Mouse (Mus musculus): ENCODE measurements around the gene Limch1. TPM values are rescaled to one million over a fixed set of nuclear protein-coding genes. Genes with fewer than 3 reads are reported as not detected.

Gene Limch1
- total RNA-seq, 2 experiments from 2014 or later, result 210 to 274 TPM

- intact Hi-C loops (cut with DNase I), result no loop called here
- no peak for DNase-seq (ENCODE audit: low spot score)
Measured at GRCm38 (mm10) chr5:66953375-66953774, 207.7 kb downstream of the Limch1 start.

GRCm38 (mm10) chr5:66953971-66954644 is 208.5 kb downstream of the Limch1 start:
- intact Hi-C loops (cut with DNase I), result no loop called here
- no peak for DNase-seq (ENCODE audit: low spot score)

- DNase-seq (ENCODE audit: low spot score), result no peak
- intact Hi-C loops (cut with DNase I), result loop anchor here (5.0 kb wide), 1 partner anchor 78 kb away; no protein-coding TSS in a partner anchor
Measured at GRCm38 (mm10) chr5:66955245-66955644, 209.6 kb downstream of the Limch1 start.

- intact Hi-C loops (cut with DNase I), result loop anchor here (5.0 kb wide), 1 partner anchor 80 kb away; no protein-coding TSS in a partner anchor
- DNase-seq (ENCODE audit: low spot score), result no peak
Measured at GRCm38 (mm10) chr5:66957656-66958055, 212.0 kb downstream of the Limch1 start.

- no peak for DNase-seq (ENCODE audit: low spot score)
- intact Hi-C loops (cut with DNase I), result loop anchor here (5.0 kb wide), 1 partner anchor 81 kb away; no protein-coding TSS in a partner anchor
Measured at GRCm38 (mm10) chr5:66958118-66958517, 212.5 kb downstream of the Limch1 start.

- DNase-seq (ENCODE audit: low spot score), result no peak
- intact Hi-C loops (cut with DNase I), result loop anchor here (5.0 kb wide), 1 partner anchor 83 kb away; no protein-coding TSS in a partner anchor
Measured at GRCm38 (mm10) chr5:66959968-66960367, 214.3 kb downstream of the Limch1 start.

- no peak for DNase-seq (ENCODE audit: low spot score)
- intact Hi-C loops (cut with DNase I), result no loop called here
Measured at GRCm38 (mm10) chr5:66965442-66965841, 219.8 kb downstream of the Limch1 start.

- intact Hi-C loops (cut with DNase I), result no loop called here
- DNase-seq (ENCODE audit: low spot score), result no peak
Measured at GRCm38 (mm10) chr5:66967147-66967546, 221.5 kb downstream of the Limch1 start.

GRCm38 (mm10) chr5:66967646-66968045 is 222.0 kb downstream of the Limch1 start:
- no peak for DNase-seq (ENCODE audit: low spot score)
- intact Hi-C loops (cut with DNase I), result no loop called here

GRCm38 (mm10) chr5:66968059-66968833 is 222.6 kb downstream of the Limch1 start:
- DNase-seq (ENCODE audit: low spot score), result no peak
- intact Hi-C loops (cut with DNase I), result no loop called here

GRCm38 (mm10) chr5:66968925-66969711 is 223.5 kb downstream of the Limch1 start:
- DNase-seq (ENCODE audit: low spot score), result no peak
- intact Hi-C loops (cut with DNase I), result no loop called here

GRCm38 (mm10) chr5:66975621-66976020 is 230.0 kb downstream of the Limch1 start:
- intact Hi-C loops (cut with DNase I), result no loop called here
- DNase-seq (ENCODE audit: low spot score), result no peak

- intact Hi-C loops (cut with DNase I), result no loop called here
- DNase-seq (ENCODE audit: low spot score), result peak; percentile 31
Measured at GRCm38 (mm10) chr5:66979332-66980218, 233.9 kb downstream of the Limch1 start.

- intact Hi-C loops (cut with DNase I), result no loop called here
- DNase-seq (ENCODE audit: low spot score), result no peak
Measured at GRCm38 (mm10) chr5:66980862-66981261, 235.2 kb downstream of the Limch1 start.

- intact Hi-C loops (cut with DNase I), result no loop called here
Measured at GRCm38 (mm10) chr5:66983104-66983503, 237.5 kb downstream of the Limch1 start.

GRCm38 (mm10) chr5:66988926-66989325 is 243.3 kb downstream of the Limch1 start:
- intact Hi-C loops (cut with DNase I), result no loop called here
- no peak for DNase-seq (ENCODE audit: low spot score)

More at GRCm38 (mm10) chr5:66983104-66983503, 237.5 kb downstream of the Limch1 start:
- no peak for DNase-seq (ENCODE audit: low spot score)

GRCm38 (mm10) chr5:66989531-66989930 is 243.9 kb downstream of the Limch1 start:
- no peak for DNase-seq (ENCODE audit: low spot score)
- intact Hi-C loops (cut with DNase I), result no loop called here

GRCm38 (mm10) chr5:66992401-66992800 is 246.8 kb downstream of the Limch1 start:
- intact Hi-C loops (cut with DNase I), result no loop called here
- DNase-seq (ENCODE audit: low spot score), result no peak

GRCm38 (mm10) chr5:66993076-66993475 is 247.4 kb downstream of the Limch1 start:
- DNase-seq (ENCODE audit: low spot score), result no peak
- intact Hi-C loops (cut with DNase I), result no loop called here
